Mouse (Mus musculus) heart, embryonic 10.5 days (tissue): ENCODE results near the gene Myo5c. TPM values are rescaled to one million over a fixed set of nuclear protein-coding genes. Genes with fewer than 3 reads are reported as not detected.

Experiments
- DNase-seq: peaks from one replicate; pipeline ENCODE4 v3.0.0-alpha.2; 2017; ENCODE audit warnings: low spot score
- H3K27ac ChIP-seq: fragments of 300-500 bp; sonication (generic); 2 replicates; pipeline ENCODE4 v1.5.1; 2016; ENCODE audit warnings: mild to moderate bottlenecking
- H3K27me3 ChIP-seq: fragments of 300-500 bp; sonication (generic); 2 replicates; pipeline ENCODE4 v1.6.1; 2016; ENCODE audit warnings: mild to moderate bottlenecking; ENCODE audit not compliant: poor library complexity, insufficient read depth, severe bottlenecking
- H3K36me3 ChIP-seq: fragments of 300-500 bp; sonication (generic); 2 replicates; pipeline ENCODE4 v1.6.1; 2016; ENCODE audit warnings: mild to moderate bottlenecking, moderate library complexity
- H3K4me1 ChIP-seq: fragments of 300-500 bp; sonication (generic); 2 replicates; pipeline ENCODE4 v1.6.1; 2016; ENCODE audit warnings: mild to moderate bottlenecking
- H3K4me3 ChIP-seq: fragments of 300-500 bp; sonication (generic); 2 replicates; pipeline ENCODE4 v1.5.1; 2016; ENCODE audit warnings: mild to moderate bottlenecking, moderate library complexity
- H3K9me3 ChIP-seq: fragments of 300-500 bp; sonication (generic); 2 replicates; pipeline ENCODE4 v1.6.1; 2016; ENCODE audit warnings: mild to moderate bottlenecking, moderate library complexity
- WGBS: fragments of 180-500 bp; shearing (Covaris S2); methylation state at CpG from one replicate; pipeline ENCODE4 v1.1.7; 2016; 5-methylcytosine and 5-hydroxymethylcytosine counted together
- polyA plus RNA-seq: library from polyadenylated mRNA; unstranded; fragments of >200 nt; fragmentation: Nextera tagmentation; extraction: Ambion mirVana; gene quantifications from 2 replicates; pipeline ENCODE4 v1.2.1, GENCODE M21; 2016

The Myo5c gene
- polyA plus RNA-seq, 1 experiment from 2014 or later = 1.4 TPM

GRCm38 (mm10) chr9:75303701-75304261 lies 72.0 kb downstream of the Myo5c start:
- WGBS = 23% methylated on average over 16 of the region's 16 CpGs
- H3K27ac ChIP-seq = no peak overlapping the region
- peak overlapping the region; percentile 36 for H3K4me3 ChIP-seq
- H3K36me3 ChIP-seq = no peaks in the 10 kb centered on the region
- DNase-seq = no peak
- H3K4me1 ChIP-seq = peaks cover 17% of the 10 kb centered on the region
- no peaks in the 10 kb centered on the region for H3K9me3 ChIP-seq
- H3K27me3 ChIP-seq = no peaks in the 10 kb centered on the region

- H3K9me3 ChIP-seq = no peaks in the 10 kb centered on the region
- WGBS = 33% methylated on average over 7 of the region's 7 CpGs
- H3K4me1 ChIP-seq = peaks cover 17% of the 10 kb centered on the region
- H3K4me3 ChIP-seq = peak overlapping the region; percentile 36
- no peak for DNase-seq
- H3K27ac ChIP-seq = no peak overlapping the region
- H3K36me3 ChIP-seq = no peaks in the 10 kb centered on the region
- no peaks in the 10 kb centered on the region for H3K27me3 ChIP-seq
These were observed 72.5 kb downstream of the Myo5c start for GRCm38 (mm10) chr9:75304286-75304685.

DNA sequence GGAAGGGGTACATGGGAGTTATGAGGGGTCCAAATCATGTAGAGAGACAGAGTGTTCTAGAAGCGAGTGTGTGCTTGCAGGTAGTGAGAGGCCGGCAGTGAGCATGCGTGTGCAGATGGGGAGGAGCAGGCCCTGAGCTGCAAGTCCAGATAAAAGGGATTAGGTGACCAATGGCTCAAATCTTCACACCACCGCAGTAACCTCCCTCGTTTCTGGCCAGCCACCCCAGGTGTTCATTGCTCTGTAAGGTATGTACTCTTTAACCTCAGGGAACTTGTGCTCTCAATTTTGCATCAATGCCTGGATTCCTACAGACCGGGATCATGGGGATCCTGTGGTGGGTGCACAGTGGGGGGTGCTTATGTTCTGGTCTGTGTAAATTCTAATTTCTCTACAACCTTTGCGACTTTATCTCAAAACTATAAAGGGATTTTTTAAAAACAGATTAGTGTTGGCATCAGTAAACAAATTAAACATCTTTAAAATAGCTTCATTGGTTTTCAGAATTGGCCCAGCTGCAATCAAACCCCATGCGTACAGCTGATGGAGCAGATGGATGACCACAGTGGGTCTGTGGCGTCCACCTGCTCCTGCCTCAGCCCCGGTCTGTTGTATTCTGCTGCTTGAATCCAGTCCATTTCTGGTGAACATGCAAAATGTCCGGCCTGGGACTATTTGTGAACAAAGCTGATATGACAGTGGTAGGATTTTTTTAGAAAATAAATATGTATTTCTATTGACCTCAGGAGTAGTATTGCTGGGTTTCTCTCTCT lies 74.5 kb downstream of the Myo5c start, which contains the start of gene Gnb5:
TSS of gene Gnb5 (plus strand) at position 163 of the 773 bp plus-strand sequence.
- no peaks in the 10 kb centered on the region for H3K9me3 ChIP-seq
- DNase-seq = no peak
- H3K27me3 ChIP-seq = no peaks in the 10 kb centered on the region
- WGBS = 72% methylated on average over 11 of the region's 11 CpGs
- H3K27ac ChIP-seq = no peak within 1 kb of the TSS
- no peaks in the 10 kb centered on the region for H3K36me3 ChIP-seq
- H3K4me3 ChIP-seq = no peak within 1 kb of the TSS
- peaks cover 8% of the 10 kb centered on the region; the same call in 1 of the 2 replicates for H3K4me1 ChIP-seq

DNA sequence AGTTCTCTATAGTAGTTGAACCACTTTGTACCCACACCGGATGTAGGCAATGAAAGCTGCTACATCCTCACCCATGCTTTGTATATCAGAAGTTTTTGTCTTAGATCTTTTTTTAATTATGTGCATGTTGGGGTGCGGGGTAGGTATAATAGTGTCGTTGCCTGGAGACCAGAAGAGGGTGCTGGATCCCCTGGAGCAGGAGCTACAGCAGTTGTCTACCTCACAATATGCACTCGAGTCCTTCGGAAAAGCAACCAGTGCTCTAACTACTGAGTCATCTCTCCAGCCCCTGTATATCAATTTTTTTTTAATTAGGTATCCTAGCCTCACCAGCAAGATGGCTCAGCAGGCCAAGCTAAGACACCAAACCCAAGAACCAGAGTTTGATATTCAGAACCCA lies 75.2 kb downstream of the Myo5c start:
- 86% methylated on average over 5 of the region's 5 CpGs for WGBS
- no peaks in the 10 kb centered on the region for H3K9me3 ChIP-seq
- H3K4me1 ChIP-seq = peaks cover 8% of the 10 kb centered on the region; the same call in 1 of the 2 replicates

DNA sequence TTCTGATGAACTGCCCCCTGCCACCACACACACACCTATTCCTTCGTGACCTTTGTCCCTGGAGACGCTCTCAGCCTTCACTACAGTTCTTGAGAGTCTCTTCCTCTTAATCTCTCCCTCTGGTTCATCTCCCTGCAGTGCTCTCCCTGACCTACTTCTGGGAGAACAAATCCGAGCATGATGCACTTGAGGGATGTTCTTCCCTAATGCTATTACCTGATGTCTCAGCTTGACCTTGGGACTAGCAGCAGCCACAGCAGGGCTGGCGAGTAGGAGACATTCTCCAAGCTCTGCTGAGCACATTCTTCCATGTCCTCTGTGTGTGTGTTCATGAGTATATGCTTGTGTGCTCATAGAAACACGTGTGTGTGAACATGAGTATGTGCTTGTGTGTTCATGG lies 76.8 kb downstream of the Myo5c start:
- Histone ChIP-seq H3K36me3 (no peaks in the 10 kb centered on the region), H3K27me3 (no peaks in the 10 kb centered on the region), H3K9me3 (no peaks in the 10 kb centered on the region), H3K4me1 (peaks cover 12% of the 10 kb centered on the region), H3K4me3 (no peak overlapping the region), H3K27ac (no peak overlapping the region)
- 51% methylated on average over 5 of the region's 5 CpGs for WGBS
- no peak for DNase-seq

More for the DNA sequence above, 75.2 kb downstream of the Myo5c start:
- DNase-seq = no peak
- no peak overlapping the region for H3K27ac ChIP-seq
- H3K36me3 ChIP-seq = no peaks in the 10 kb centered on the region
- H3K27me3 ChIP-seq = no peaks in the 10 kb centered on the region
- H3K4me3 ChIP-seq = no peak overlapping the region

GRCm38 (mm10) chr9:75312008-75312407 lies 80.2 kb downstream of the Myo5c start:
- Histone ChIP-seq H3K9me3 (no peaks in the 10 kb centered on the region), H3K27me3 (no peaks in the 10 kb centered on the region), H3K4me1 (peaks cover 22% of the 10 kb centered on the region), H3K4me3 (no peak overlapping the region), H3K36me3 (no peaks in the 10 kb centered on the region), H3K27ac (no peak overlapping the region)
- 14% methylated on average over 4 of the region's 4 CpGs for WGBS
- DNase-seq = peak; percentile 86

DNA sequence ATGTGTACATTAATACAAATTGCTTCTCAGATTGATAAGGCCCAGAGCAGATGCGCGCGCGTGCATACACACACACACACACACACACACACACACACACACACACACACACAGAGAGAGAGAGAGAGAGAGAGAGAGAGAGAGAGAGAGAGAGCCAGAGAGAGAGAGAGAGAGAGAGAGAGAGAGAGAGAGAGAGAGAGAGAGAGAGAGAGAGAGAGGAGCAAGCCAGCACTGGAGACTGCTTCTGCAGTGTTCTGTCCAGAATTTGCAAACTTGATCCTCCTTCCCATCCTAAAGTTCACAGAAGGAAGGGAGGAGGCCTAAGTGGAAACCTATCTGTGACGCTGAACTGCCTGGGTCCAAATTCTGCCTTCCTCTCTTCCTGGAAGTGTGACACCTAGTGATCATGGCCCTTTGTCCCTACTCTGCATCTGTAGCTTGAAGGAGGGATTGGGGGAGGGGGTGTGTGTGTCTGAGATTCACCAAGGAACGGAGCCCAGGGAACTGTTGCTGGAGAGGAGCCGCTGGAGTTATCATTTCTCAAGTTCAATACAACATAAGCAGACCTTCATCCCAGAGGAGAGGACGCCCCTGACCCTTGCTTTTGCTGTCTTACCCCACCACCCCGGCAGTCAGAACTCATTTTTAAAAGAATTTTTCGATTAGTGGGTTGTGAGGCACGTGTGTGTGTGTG lies 81.5 kb downstream of the Myo5c start:
- no peak for DNase-seq
- H3K4me3 ChIP-seq = peak overlapping the region; percentile 91
- H3K4me1 ChIP-seq = peaks cover 22% of the 10 kb centered on the region
- H3K36me3 ChIP-seq = 0 out of 2 replicates have a peak, but pooled peaks cover 5% of the 10 kb centered on the region
- H3K27me3 ChIP-seq = no peaks in the 10 kb centered on the region
- H3K27ac ChIP-seq = peak overlapping the region; percentile 95
- H3K9me3 ChIP-seq = no peaks in the 10 kb centered on the region
- 25% methylated on average over 11 of the region's 11 CpGs for WGBS

- WGBS = under 1% methylated on average over 49 of the region's 52 CpGs
- Histone ChIP-seq H3K27ac (peak overlapping the region; percentile 95), H3K4me1 (peaks cover 25% of the 10 kb centered on the region)
These were observed 82.2 kb downstream of the Myo5c start for GRCm38 (mm10) chr9:75313832-75314516.

DNA sequence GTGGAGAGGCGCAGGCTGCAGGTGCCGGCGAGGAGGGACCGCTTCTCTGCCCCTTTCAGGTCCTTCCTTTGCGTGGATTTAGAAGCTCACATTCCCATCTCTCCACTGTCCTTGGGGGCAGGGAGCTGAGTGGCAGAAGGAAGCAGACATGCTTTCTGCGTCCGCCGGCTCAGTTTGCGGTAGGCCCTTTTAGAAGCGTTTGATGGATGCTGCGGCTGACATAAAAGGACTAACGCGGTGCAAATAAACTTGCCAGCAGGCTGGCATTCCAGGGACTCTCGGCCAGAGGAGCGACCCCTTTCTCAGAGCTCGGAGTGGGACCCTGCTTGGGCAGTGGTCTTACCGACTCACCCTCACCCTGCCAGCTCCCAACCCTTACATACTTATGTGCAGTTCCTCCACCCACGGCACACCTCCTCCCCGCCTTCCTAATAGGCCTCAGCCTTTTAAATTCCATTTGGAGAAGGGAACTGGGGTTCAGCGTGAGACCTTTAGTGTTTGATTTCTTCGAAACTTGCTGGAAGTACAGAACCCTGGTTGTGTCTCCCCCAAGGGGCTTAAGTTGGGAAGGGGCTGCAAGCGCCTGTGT lies 82.8 kb downstream of the Myo5c start:
- 0 out of 2 replicates have a peak, but pooled peaks cover 5% of the 10 kb centered on the region for H3K36me3 ChIP-seq
- H3K27ac ChIP-seq = peak overlapping the region; percentile 95
- DNase-seq = no peak
- peaks cover 31% of the 10 kb centered on the region for H3K4me1 ChIP-seq
- H3K4me3 ChIP-seq = peak overlapping the region; percentile 91
- no peaks in the 10 kb centered on the region for H3K27me3 ChIP-seq
- H3K9me3 ChIP-seq = no peaks in the 10 kb centered on the region
- 5% methylated on average over 22 of the region's 22 CpGs for WGBS

More at GRCm38 (mm10) chr9:75313832-75314516, 82.2 kb downstream of the Myo5c start:
- H3K4me3 ChIP-seq = peak overlapping the region; percentile 91
- no peaks in the 10 kb centered on the region for H3K9me3 ChIP-seq
- no peaks in the 10 kb centered on the region for H3K27me3 ChIP-seq
- 0 out of 2 replicates have a peak, but pooled peaks cover 5% of the 10 kb centered on the region for H3K36me3 ChIP-seq
- peak; percentile 92 for DNase-seq

- peaks cover 38% of the 10 kb centered on the region for H3K4me1 ChIP-seq
- peak overlapping the region; percentile 91 for H3K4me3 ChIP-seq
- 68% methylated on average over 3 of the region's 3 CpGs for WGBS
These were observed 83.4 kb downstream of the Myo5c start for GRCm38 (mm10) chr9:75315238-75315637.

GRCm38 (mm10) chr9:75316771-75317170 lies 85.0 kb downstream of the Myo5c start:
- Histone ChIP-seq H3K4me1 (peaks cover 44% of the 10 kb centered on the region), H3K27me3 (no peaks in the 10 kb centered on the region), H3K36me3 (0 out of 2 replicates have a peak, but pooled peaks cover 5% of the 10 kb centered on the region), H3K27ac (no peak overlapping the region), H3K4me3 (no peak overlapping the region), H3K9me3 (no peaks in the 10 kb centered on the region)
- WGBS = 85% methylated on average over 6 of the region's 6 CpGs
- DNase-seq = no peak

More at GRCm38 (mm10) chr9:75315238-75315637, 83.4 kb downstream of the Myo5c start:
- H3K9me3 ChIP-seq = no peaks in the 10 kb centered on the region
- no peaks in the 10 kb centered on the region for H3K27me3 ChIP-seq
- H3K27ac ChIP-seq = 0 out of 2 replicates have a peak overlapping the region, but pooled peaks have one; percentile 95
- 0 out of 2 replicates have a peak, but pooled peaks cover 5% of the 10 kb centered on the region for H3K36me3 ChIP-seq
- DNase-seq = no peak

DNA sequence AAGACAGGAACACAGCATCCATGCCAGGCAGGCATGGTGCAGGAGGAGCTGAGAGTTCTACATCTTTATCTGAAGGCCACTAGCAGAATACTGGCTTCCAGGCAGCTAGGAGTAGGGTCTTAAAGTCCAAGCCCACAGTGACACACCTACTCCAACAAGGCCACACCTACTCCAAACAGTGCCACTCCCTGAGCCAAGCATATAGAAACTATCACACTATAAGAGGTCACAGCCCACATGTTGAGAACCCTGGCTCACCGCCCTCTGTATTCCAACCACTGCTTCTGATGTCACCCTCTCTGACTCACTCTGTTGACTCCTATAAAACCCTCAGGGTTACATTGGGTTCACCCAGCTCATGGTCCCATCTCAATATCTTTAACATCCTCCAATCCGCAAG lies 86.4 kb downstream of the Myo5c start:
- 94% methylated on average over 2 of the region's 2 CpGs for WGBS
- H3K9me3 ChIP-seq = no peaks in the 10 kb centered on the region

More for the DNA sequence above, 86.4 kb downstream of the Myo5c start:
- DNase-seq = no peak
- peaks cover 49% of the 10 kb centered on the region for H3K4me1 ChIP-seq
- H3K36me3 ChIP-seq = 0 out of 2 replicates have a peak, but pooled peaks cover 5% of the 10 kb centered on the region
- H3K27ac ChIP-seq = no peak overlapping the region
- no peak overlapping the region for H3K4me3 ChIP-seq
- H3K27me3 ChIP-seq = no peaks in the 10 kb centered on the region
